Comparison of ENCODE assay signal across 8 mouse cellular contexts in genomic region chr2:80315242-80316161, GRCm38 (mm10). TPM values are rescaled to one million over a fixed set of nuclear protein-coding genes. Genes with fewer than 3 reads are reported as not detected.
DNase-seq lines count a peak whose midpoint lies in the region; ATAC-seq and TF ChIP-seq lines count a peak whose summit lies in the region.

TSS of gene Dnajc10 (plus strand) at chr2:80315466.

- no peaks in the 10 kb centered on the region for H3K9me3 ChIP-seq in hindbrain, embryonic 13.5 days

- under 1% methylated on average over 70 of the region's 72 CpGs for WGBS in hindbrain, embryonic 13.5 days

- H3K36me3 ChIP-seq in hindbrain, embryonic 13.5 days = peaks cover 13% of the 10 kb centered on the region

- peak within 1 kb of the TSS; percentile 87 for H3K4me3 ChIP-seq in hindbrain, embryonic 13.5 days

- ATAC-seq in Patski = peak; percentile 94
- peak; percentile 98 for ATAC-seq in hindbrain, embryonic 13.5 days (ENCODE audit: low FRiP score)

- no peaks in the 10 kb centered on the region for H3K27me3 ChIP-seq in Patski
- no peaks in the 10 kb centered on the region for H3K27me3 ChIP-seq in hindbrain, embryonic 13.5 days

- peak within 1 kb of the TSS; percentile 97 for H3K27ac ChIP-seq in hindbrain, embryonic 13.5 days

- POLR2A ChIA-PET in Patski (lab: Charles Lee) = no interaction called here

- H3K4me1 ChIP-seq in hindbrain, embryonic 13.5 days (replicated peaks) = peaks cover 16% of the 10 kb centered on the region

- in situ Hi-C loops in Patski (cut with MboI; ENCODE audit: low pct_unique_long_range_greater_than_20kb) = no loop called here

- peak; percentile 59 for DNase-seq in Patski (ENCODE audit: low read depth, low spot score)
- peak; percentile 92 to 94 for DNase-seq in cerebellum, postnatal 14 days
- peak; percentile 82 to 85 for DNase-seq in frontal cortex, postnatal 14 days (ENCODE audit: low spot score in 2 of 2)
- DNase-seq in layer of hippocampus, postnatal 25 days (ENCODE audit: extremely low spot score in 1 of 2, low spot score in 1 of 2) = peak; percentile 84 to 93
- peak; percentile 91 for DNase-seq in lung, postnatal 25 days (ENCODE audit: low spot score)
- peak; percentile 88 for DNase-seq in retina, embryonic 14.5 days (ENCODE audit: low spot score)
- DNase-seq in thymus, postnatal 4 days = peak; percentile 92

- peak within 1 kb of the TSS; percentile 68 for H3K4me2 ChIP-seq in hindbrain, embryonic 13.5 days

- no peak for TF ChIP-seq CTCF in Patski (IDR thresholded peaks at IDR 0.05)

- peak within 1 kb of the TSS; percentile 97 for H3K9ac ChIP-seq in hindbrain, embryonic 13.5 days

- CTCF ChIA-PET in Patski (lab: Charles Lee) = interaction anchor here (1.2 kb wide), 1 partner anchor 28 kb away, joined by 3 read pairs; no protein-coding TSS in a partner anchor

RNA-seq across cellular contexts. Expression of gene Dnajc10, which starts in this region (rescaled TPM):
- 122 TPM for polyA plus RNA-seq in Patski (2021)
- polyA plus RNA-seq in hindbrain, embryonic 13.5 days (2015; fragmentation: Nextera tagmentation; extraction: Ambion mirVana) = 66.3 TPM in 2 replicates
- 10 to 100 TPM; 55.6 to 59.3 TPM for total RNA-seq in layer of hippocampus, postnatal 25 days (2021)

Comparison
In these comparisons a context has a peak if more than half of its experiments do, and no peak if none do; other contexts are left out.
1. Peak in every context shown above with its lines: DNase-seq, ATAC-seq, H3K4me3 ChIP-seq and H3K27ac ChIP-seq.